Mouse (Mus musculus) granulocyte monocyte progenitor cell, adult 5-6 weeks (primary cell): ENCODE results near the gene Clec2d. TPM values are rescaled to one million over a fixed set of nuclear protein-coding genes. Genes with fewer than 3 reads are reported as not detected.

Source experiments
- ATAC-seq: replicated peaks from 2 replicates; pipeline ENCODE4 v1.8.0; 2016; ENCODE audit warnings: mild to moderate bottlenecking, moderate TSS enrichment, inconsistent platforms; ENCODE audit not compliant: poor library complexity, severe bottlenecking
- total RNA-seq, 2 experiments: library from RNA; stranded (forward) in 1 of 2; stranded (reverse) in 1 of 2; fragments of 200-712, 200-1000 nt in 1 of 2; fragments of >200 nt in 1 of 2; fragmentation: Nextera tagmentation in 1 of 2; gene quantifications; 2 replicates each; pipeline ENCODE4 v1.2.3; 2014 to 2017

Clec2d gene
- total RNA-seq, 2 experiments from 2014 or later, result 31.1 to 99.8 TPM

- no peak for ATAC-seq
Observed at GRCm38 (mm10) chr6:129221053-129221452, 40.6 kb downstream of the Clec2d start.

- ATAC-seq, result no peak
Observed at GRCm38 (mm10) chr6:129222188-129222800, 41.9 kb downstream of the Clec2d start.

DNA sequence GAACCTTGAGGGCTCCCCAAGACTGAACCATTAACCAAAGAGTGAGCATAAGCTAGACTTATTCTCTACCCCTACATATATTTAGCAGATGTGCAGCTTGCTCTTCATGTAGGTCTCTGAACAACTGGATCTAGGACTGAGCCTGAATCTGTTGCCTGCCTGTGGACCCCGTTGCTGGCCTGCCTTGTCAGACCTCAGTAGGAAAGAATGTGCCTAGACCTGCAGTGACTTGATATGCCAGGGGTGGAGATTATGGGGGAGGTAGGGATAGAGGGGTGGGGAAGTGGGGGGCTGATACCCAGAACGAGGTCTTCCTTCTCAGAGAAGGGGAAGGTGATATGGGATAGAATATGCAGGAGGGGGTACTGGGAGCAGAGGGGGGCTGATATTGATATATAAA, 43.2 kb downstream of the Clec2d start:
- ATAC-seq, result no peak

- ATAC-seq, result no peak
Observed at GRCm38 (mm10) chr6:129224090-129224489, 43.7 kb downstream of the Clec2d start.

DNA sequence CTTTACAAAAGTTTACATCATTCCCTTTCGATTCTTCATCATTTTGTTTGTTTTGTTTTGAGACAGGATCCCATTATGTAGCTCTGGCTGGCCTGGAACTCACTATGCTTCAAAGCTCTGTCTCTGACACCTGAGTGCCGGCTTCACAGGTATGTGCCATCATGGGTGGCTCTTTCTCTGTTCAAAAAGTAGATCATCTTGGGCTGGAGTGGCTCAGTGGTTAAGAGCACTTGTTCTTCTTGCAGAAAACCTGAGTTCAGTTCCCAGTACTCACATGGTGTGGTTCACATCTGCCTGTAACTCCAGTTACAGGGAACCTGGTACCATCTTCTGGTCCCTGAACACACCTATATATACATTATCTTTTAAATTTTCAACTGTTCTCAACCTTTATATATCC, 44.7 kb downstream of the Clec2d start:
- no peak for ATAC-seq

GRCm38 (mm10) chr6:129228935-129229773, 48.7 kb downstream of the Clec2d start:
- no peak for ATAC-seq

- ATAC-seq, result no peak
Observed at GRCm38 (mm10) chr6:129229774-129230578, 49.6 kb downstream of the Clec2d start.

GRCm38 (mm10) chr6:129232005-129232841, 51.8 kb downstream of the Clec2d start:
- no peak for ATAC-seq

GRCm38 (mm10) chr6:129232842-129233205, 52.4 kb downstream of the Clec2d start:
- ATAC-seq, result peak; percentile 45

DNA sequence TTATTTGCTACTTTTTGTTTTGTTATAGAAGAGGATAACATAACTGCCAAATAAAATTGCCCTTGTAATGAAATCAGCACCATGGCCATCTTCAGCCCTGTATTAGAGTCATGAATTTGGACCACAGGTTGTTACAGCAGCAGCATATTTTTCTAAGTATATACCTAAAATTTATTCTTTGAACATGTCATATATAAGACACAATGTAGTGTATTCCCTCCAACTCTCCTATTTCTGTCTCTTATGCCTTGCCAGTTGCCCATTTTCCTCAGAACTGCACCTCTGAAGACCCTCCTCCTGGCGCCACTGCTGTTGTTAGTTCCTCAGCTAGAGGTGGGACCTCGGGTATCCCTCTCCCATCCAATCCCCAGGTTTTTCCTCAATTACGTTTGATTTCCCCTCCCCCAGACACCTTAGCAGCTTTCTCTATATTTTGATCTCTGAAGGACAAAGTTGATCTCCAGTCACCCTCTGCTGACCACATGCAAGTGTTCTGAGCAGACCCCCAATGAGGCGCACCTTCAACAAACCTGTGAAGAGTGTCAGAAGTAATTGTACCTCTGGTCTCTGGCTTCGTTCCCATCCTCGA, 53.0 kb downstream of the Clec2d start:
- ATAC-seq, result no peak

DNA sequence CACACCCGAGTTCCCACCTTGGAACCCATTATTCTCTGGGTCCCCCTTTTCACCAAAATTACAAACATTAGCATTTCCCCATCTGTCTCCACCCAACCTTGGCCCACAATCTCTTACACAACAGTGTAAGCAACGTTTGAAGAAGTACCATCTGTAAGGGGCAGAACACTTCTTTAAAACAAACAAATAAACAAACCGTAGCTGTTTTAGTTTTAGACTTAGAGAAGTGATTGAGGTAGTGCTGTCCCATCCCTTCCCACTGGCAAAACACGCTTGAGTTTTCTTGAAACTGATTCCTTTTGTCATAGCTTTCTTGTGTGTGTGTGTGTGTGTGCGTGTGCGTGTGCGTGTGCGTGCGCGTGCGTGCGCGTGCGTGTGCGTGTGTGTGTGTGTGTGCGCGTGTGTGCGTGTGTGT, 53.5 kb downstream of the Clec2d start:
- ATAC-seq, result peak; percentile 33

DNA sequence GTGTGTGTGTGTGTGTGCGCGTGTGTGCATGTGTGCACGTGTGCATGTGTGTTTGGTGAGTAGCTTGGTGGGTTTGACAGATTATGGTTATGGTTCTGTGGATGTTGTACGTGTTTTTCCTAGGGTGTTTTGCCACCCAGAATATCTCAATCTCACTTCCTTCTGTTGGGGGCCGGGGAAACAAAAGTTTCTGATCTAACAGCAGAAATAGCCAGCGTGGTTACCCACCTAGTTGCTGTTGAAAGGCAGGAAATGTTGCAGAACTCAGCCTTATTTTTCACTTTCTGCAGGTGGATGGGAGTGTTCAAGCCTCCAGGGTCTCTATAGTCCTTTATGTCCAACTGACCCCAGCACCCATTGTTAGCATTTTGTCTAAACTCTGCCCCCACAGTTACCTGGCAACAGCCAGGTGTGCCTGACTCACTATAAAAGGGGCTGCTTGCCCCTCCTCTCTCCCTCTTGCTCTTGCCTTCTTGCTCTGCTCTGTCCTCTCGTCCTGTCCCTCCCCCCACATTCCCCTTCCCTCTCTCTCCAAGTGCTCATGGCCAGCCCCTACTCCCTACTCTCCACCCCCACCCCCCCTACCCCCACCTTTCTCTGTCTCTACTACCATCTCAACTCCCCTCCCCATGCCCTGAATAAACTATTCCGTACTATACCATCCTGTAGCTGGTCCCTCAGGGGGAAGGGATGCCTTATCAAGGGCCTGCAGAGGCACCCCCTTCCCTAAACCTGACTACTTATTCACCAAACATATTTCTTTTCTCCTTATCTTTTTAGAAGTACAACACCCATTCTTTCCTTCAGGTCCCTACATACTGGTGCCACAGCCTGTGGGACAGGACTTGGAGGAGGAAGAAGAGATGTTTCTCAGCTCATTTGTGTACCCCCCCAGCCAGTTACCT, 54.3 kb downstream of the Clec2d start:
- ATAC-seq, result peak; percentile 26

DNA sequence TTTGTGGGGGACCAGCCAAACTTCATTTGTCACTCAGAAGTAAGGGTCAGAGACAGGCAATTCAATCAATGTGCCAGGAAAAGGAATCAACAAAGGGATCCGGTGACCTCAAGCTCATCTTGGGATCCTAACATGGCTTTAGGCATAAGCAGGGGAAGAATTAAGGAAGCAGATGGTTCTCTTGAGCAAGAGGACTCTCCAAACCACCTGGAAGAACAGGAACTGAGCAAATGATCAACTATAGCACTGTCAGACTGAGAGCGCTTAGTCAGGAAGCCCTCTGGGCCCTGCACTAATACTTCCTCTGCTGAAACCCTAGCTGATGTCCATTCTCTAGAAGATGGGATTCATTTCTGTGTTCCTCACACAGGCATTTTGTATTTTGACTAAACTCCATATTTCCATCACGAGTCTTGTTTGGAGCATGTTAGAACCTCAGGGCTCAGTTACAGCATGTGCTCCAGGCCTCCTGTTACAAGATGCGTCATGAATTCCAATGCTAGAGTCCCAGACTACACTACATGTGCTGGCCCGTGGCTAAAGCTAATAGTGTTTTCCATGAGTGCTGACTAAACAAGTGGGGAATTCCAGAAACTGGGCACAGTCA, 55.5 kb downstream of the Clec2d start:
- ATAC-seq, result peak; percentile 61

Other genes with a start within 250 kb of the Clec2d start
- not detected in 2 replicates for gene Clec2g, start 246.2 kb upstream of the Clec2d start, total RNA-seq (2014; fragmentation: Nextera tagmentation)
- not detected in 2 replicates for gene Clec2g, start 246.2 kb upstream of the Clec2d start, total RNA-seq (2017)
- gene Klrb1f, start 134.7 kb upstream of the Clec2d start, total RNA-seq (2014; fragmentation: Nextera tagmentation), result 35.0 and 39.6 TPM in 2 replicates
- 27.7 and 43.2 TPM in 2 replicates for gene Klrb1f, start 134.7 kb upstream of the Clec2d start, total RNA-seq (2017)
- not detected in 2 replicates for gene Clec2e, start 79.7 kb upstream of the Clec2d start, total RNA-seq (2014; fragmentation: Nextera tagmentation)
- gene Clec2e, start 79.7 kb upstream of the Clec2d start, total RNA-seq (2017), result not detected in 2 replicates
- gene Cd69, start 94.8 kb downstream of the Clec2d start, total RNA-seq (2014; fragmentation: Nextera tagmentation), result 60.9 and 69.3 TPM in 2 replicates
- 163 and 224 TPM in 2 replicates for gene Cd69, start 94.8 kb downstream of the Clec2d start, total RNA-seq (2017)
- not detected in 2 replicates for gene 4922502D21Rik, start 151.2 kb downstream of the Clec2d start, total RNA-seq (2014; fragmentation: Nextera tagmentation)
- gene 4922502D21Rik, start 151.2 kb downstream of the Clec2d start, total RNA-seq (2017), result 1.2 TPM in 1 of 2 replicates, not detected in the other
- gene Clec12a, start 162.1 kb downstream of the Clec2d start, total RNA-seq (2014; fragmentation: Nextera tagmentation), result 318 and 331 TPM in 2 replicates
- 549 and 684 TPM in 2 replicates for gene Clec12a, start 162.1 kb downstream of the Clec2d start, total RNA-seq (2017)
- not detected in 2 replicates for gene Clec12b, start 205.3 kb downstream of the Clec2d start, total RNA-seq (2014; fragmentation: Nextera tagmentation)
- not detected in 2 replicates for gene Clec12b, start 205.3 kb downstream of the Clec2d start, total RNA-seq (2017)
- gene Clec1b, start 216.7 kb downstream of the Clec2d start, total RNA-seq (2014; fragmentation: Nextera tagmentation), result 2.0 TPM in 1 of 2 replicates, not detected in the other
- gene Clec1b, start 216.7 kb downstream of the Clec2d start, total RNA-seq (2017), result 0.21 TPM in 1 of 2 replicates, not detected in the other
- gene Clec9a, start 228.2 kb downstream of the Clec2d start, total RNA-seq (2014; fragmentation: Nextera tagmentation), result not detected in 2 replicates
- 0.60 TPM in 1 of 2 replicates, not detected in the other for gene Clec9a, start 228.2 kb downstream of the Clec2d start, total RNA-seq (2017)